Mouse (Mus musculus) lung, adult 2 months (tissue): ENCODE data around the gene Adh4. TPM values are rescaled to one million over a fixed set of nuclear protein-coding genes. Genes with fewer than 3 reads are reported as not detected.
"Not testable (repeated sequence)": the region's sequence is repeated elsewhere in the genome, so short reads cannot be mapped to it uniquely, and the experiment has no call there.

Source experiments
- DNase-seq: peaks from one replicate; pipeline ENCODE4 v3.0.0; 2022
- H3K4me1 ChIP-seq: fragments of 200-500 bp; 2 replicates; pipeline ENCODE4 v1.6.1; 2011; ENCODE audit warnings: low read length; ENCODE audit not compliant: control insufficient read depth, insufficient read depth
- H3K4me3 ChIP-seq: fragments of 200-500 bp; replicated peaks from 2 replicates; pipeline ENCODE3; 2011; ENCODE audit warnings: low read depth, mild to moderate bottlenecking, control low read depth, low read length; ENCODE audit errors: extremely low read depth
- CTCF ChIP-seq: fragments of 200-500 bp; IDR thresholded peaks from 2 replicates; pipeline ENCODE4 v1.5.1; 2011; ENCODE audit warnings: mild to moderate bottlenecking, low read length, control low read depth; ENCODE audit not compliant: insufficient read depth
- POLR2A ChIP-seq: fragments of 200-500 bp; IDR thresholded peaks from 2 replicates; pipeline ENCODE4 v1.6.1; 2011; ENCODE audit warnings: low read depth, mild to moderate bottlenecking, control low read depth, low read length, borderline replicate concordance; ENCODE audit errors: extremely low read depth
- WGBS: fragments of 180-500 bp; shearing (Covaris S2); methylation state at CpG from one replicate; pipeline ENCODE4 v1.1.7; 2018; 5-methylcytosine and 5-hydroxymethylcytosine counted together
- polyA plus RNA-seq: library from polyadenylated mRNA; depleted of rRNA; stranded (reverse); fragments of >200 nt; gene quantifications from 2 replicates; pipeline ENCODE4 v1.2.3, GENCODE M21; 2012; rRNA removed

Adh4 gene
- not detected in 2 replicates for polyA plus RNA-seq

DNA sequence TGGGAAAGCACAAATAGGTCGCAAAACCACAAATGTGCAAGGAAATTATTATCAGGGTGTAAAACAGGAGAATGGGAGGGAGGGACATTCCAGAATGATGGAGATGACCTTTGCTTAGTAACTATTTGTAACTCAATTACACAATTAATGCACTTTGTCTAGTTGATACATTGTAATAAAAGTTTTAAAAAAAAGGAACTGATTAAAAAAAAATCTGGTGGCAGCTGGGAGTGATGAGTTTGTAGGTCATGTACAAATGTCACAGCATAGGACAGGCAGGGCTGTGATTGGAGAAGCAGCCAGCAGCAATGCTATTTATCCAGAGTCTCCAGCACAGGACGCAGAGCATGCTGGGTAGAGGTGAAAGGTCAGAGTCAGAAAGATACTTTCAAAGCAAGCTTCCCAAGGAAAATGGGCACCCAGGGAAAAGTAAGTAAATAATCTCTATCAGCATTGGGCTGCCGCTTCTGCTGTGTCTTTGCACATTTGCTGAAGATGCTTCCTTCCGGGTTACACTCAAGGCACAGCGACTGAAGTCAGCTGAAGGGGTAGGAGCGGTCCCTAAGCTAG, at the start of gene Adh4:
Gene Adh4 (plus strand): TSS at position 346 of the 570 bp plus-strand sequence.
- WGBS = 69% methylated on average over 6 of the region's 6 CpGs
- TF ChIP-seq CTCF (no peak), POLR2A (no peak)
- no peak within 1 kb of the TSS for H3K4me3 ChIP-seq
- no peaks in the 10 kb centered on the region for H3K4me1 ChIP-seq
- DNase-seq = no peak

DNA sequence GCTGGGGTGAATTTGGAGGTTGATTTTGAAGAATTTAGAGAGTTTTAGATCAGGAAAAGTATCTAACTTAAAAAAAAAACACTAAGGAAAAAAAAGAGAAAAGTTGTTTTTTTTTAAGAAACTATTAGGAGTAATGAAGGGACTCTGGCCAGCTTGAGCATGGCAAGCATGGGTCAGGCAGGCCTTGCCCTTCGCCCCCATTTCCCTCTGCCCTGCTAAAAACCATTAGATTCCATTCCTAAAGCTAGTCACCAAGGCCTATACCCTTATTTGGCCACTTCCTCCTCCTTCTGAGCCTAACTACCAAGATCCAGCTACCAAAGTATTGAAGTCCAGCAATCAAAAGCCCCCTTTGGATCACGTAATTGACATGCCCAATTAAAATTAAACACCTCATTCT, 49.1 kb upstream of the Adh4 start:
- Histone ChIP-seq H3K4me1 (no peaks in the 10 kb centered on the region), H3K4me3 (no peak overlapping the region)
- WGBS = 85% methylated on average over 2 of the region's 2 CpGs
- no peak for DNase-seq
- TF ChIP-seq CTCF = no peak
- TF ChIP-seq POLR2A = no peak

DNA sequence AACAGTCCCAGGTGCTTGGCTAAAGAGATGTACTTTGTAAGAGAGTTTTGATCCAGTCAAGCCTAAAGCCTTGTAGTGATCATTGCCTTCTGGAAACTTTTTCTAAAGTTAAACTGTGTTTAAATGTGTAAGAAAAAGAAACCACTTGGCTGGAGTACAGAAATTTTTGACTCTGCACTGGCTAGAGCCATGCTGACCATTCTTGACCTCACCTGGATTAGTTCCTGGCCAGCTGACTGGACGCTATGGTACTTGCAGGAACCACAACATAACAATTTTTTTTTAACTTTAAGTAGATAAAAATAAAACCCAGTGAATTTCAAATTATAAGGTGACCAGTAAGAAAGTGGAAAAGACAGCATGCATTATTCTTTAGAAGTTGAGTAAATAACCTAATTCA, 45.7 kb upstream of the Adh4 start:
- WGBS = 65% methylated on average over 1 of the region's 1 CpGs
- H3K4me3 ChIP-seq = no peak overlapping the region
- no peak for DNase-seq
- no peaks in the 10 kb centered on the region for H3K4me1 ChIP-seq
- TF ChIP-seq POLR2A (no peak), CTCF (no peak)

DNA sequence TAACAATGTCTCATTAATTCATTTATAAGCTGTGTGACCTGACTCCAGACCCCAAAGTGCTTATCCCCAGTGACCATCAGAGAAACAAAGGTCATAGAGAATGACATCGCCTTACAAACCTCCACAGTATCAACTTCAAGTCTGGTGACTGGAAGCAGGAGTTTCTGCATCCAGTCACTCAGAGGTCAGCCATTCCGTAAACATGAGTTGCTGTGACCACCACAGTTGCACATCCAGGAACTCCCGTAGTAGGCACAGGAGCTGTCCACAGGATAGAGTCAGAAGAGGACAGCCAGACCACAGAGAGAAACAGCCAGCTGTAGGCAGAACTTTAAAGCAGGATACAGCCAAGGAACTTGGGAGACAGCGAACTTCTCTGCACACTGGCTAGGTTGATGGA, 45.0 kb upstream of the Adh4 start:
- WGBS = 60% methylated on average over 4 of the region's 4 CpGs
- H3K4me1 ChIP-seq, DNase-seq, H3K4me3 ChIP-seq: not testable (repeated sequence)

DNA sequence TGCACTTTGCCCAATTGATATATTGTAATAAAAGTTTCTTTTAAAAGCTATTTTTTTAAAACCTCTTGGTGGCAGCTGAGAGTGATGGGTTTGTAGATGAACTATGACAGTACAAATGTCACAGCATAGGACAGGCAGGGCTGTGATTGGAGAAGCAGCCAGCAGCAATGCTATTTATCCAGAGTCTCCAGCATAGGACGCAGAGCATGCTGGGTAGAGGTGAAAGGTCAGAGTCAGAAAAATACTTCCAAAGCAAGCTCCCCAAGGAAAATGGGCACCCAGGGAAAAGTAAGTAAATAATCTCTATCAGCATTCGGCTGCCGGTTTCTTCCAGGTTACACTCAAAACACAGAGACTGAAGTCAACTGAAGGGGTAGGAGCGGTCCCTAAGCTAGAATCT, 41.3 kb upstream of the Adh4 start:
- 75% methylated on average over 4 of the region's 4 CpGs for WGBS
- no peak for DNase-seq
- TF ChIP-seq POLR2A (no peak), CTCF (no peak)
- no peak overlapping the region for H3K4me3 ChIP-seq
- no peaks in the 10 kb centered on the region for H3K4me1 ChIP-seq

DNA sequence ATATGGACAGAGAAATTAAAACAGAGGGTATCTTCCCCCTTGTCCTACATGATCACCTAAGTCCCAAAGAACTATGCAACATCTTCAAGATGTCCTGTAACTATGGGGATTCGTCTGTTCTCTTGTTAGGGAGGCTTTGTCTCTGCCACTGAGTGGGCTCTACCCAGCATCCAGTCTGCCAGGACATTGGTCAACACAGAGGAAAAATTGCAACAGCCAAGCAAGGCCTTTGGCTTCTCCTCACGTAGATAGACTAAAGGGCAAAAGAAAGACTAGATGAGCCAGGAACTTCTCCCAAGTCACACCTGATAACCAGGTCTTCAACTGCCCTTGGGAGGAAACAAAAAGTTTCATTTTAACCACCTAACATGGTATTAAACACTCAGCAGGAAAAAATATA, 40.1 kb upstream of the Adh4 start:
- 61% methylated on average over 2 of the region's 2 CpGs for WGBS
- DNase-seq = no peak
- no peaks in the 10 kb centered on the region for H3K4me1 ChIP-seq
- H3K4me3 ChIP-seq = no peak overlapping the region
- TF ChIP-seq POLR2A = no peak
- TF ChIP-seq CTCF = no peak

DNA sequence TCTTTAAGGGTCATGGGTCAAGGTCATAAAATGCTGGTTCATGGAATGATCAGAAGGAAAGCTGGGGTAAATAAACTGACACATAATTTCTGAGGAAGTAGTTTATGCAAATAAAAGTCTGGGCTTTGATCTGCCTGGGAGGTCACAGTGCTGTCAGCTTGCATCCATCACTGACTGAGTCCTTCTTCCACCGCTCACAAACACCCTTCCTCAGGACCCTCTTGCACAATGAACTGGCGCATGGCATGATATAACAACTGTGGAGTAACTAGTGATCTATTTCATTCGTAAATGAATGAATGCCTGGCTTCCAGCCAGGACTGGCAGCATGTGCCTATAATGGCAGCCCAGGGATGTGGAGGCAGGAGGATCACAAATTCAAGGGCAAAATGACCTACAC, 34.1 kb upstream of the Adh4 start:
- no peak overlapping the region for H3K4me3 ChIP-seq
- H3K4me1 ChIP-seq = no peaks in the 10 kb centered on the region
- no peak for DNase-seq
- no peak for TF ChIP-seq POLR2A
- TF ChIP-seq CTCF = no peak
- 29% methylated on average over 3 of the region's 3 CpGs for WGBS

DNA sequence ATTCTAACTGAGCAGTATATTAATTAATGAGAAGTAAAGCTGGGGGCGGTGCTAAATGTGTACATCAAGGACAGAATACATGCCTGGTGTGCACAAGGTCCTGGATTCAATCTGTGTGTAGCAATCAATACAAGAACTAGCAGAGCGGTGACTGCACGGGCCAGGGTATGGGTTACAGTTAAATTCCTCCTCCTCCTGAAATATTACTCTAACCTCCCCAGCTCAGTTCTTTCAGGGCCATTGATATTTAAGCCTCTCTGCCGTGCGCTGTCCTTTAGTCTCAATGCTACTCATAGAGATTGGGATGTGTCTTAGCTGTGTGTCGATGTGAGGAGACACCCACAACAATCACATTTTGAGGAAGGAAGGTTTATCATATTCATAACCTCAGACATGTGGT, 28.1 kb upstream of the Adh4 start:
- WGBS = 90% methylated on average over 6 of the region's 6 CpGs
- DNase-seq = no peak
- Histone ChIP-seq H3K4me3 (no peak overlapping the region), H3K4me1 (no peaks in the 10 kb centered on the region)
- TF ChIP-seq CTCF = no peak
- TF ChIP-seq POLR2A = no peak

DNA sequence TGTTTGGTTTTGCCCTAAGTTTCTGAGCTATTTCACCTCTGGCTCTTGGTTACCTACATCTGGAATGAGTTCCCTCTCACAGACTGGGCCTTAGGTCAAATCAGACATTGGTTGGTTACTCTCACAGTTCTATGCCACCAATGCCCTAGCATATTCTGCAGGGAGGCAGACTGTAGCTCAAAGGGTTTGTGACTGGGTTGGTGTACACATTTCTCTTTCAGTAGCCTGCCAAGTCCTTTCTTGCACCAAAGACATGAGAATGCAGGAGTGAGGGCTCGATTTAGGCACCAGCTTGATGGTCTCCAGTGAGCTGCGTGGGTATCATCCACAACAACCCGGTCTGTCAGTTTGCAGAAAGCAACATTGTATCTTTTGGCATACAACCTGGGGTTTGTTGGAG, 10.4 kb upstream of the Adh4 start:
- H3K4me3 ChIP-seq = no peak overlapping the region
- H3K4me1 ChIP-seq = no peaks in the 10 kb centered on the region
- TF ChIP-seq CTCF (no peak), POLR2A (no peak)
- WGBS = 48% methylated on average over 3 of the region's 3 CpGs
- DNase-seq = no peak

DNA sequence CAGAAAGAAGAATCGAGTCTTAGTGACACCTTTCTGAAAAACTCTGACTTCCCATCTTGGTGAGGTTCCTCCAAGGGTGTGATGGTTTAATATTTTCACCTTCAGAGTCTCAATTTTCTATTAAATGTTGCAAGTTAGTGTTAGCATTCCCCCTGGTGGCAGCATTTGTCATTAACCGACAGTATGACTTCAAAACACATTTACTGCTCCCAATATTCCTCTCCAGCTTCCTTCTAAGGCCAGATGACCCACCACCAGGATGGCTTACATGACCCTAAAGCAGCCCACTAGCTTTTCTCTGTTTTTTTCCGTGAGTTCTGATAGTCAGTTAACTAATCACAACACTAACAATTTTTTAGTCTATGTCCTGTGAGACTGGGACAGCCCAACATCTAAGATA, 9.9 kb upstream of the Adh4 start:
- H3K4me1 ChIP-seq = no peaks in the 10 kb centered on the region
- DNase-seq = peak; percentile 14
- TF ChIP-seq POLR2A (no peak), CTCF (no peak)
- no peak overlapping the region for H3K4me3 ChIP-seq
- WGBS = 30% methylated on average over 3 of the region's 3 CpGs
